Mouse (Mus musculus) T-helper 1 cell (primary cell): ENCODE measurements around the gene Sema4d.

Source experiments
- in situ Hi-C: fragments of 300-600 bp; cut with MboI, MseI; formaldehyde crosslinking; loops from one replicate; pipeline ENCODE4 v1.15.1; 2025; ENCODE audit warnings: high pct_unique_total_duplicates

Sema4d gene

GRCm38 (mm10) chr13:51793425-51793891 lies at the start of gene Sema4d:
TSS of gene Sema4d (minus strand) at chr13:51793747.
- in situ Hi-C loops = no loop called here

- in situ Hi-C loops = no loop called here
These were observed 49.8 kb upstream of the Sema4d start for GRCm38 (mm10) chr13:51843298-51843697.

GRCm38 (mm10) chr13:51842773-51843172 lies 49.2 kb upstream of the Sema4d start:
- in situ Hi-C loops = no loop called here

GRCm38 (mm10) chr13:51842191-51842590 lies 48.6 kb upstream of the Sema4d start:
- in situ Hi-C loops = no loop called here

GRCm38 (mm10) chr13:51841541-51842115 lies 48.1 kb upstream of the Sema4d start:
- in situ Hi-C loops = no loop called here

- in situ Hi-C loops = no loop called here
These were observed 47.2 kb upstream of the Sema4d start for GRCm38 (mm10) chr13:51840702-51841101.

GRCm38 (mm10) chr13:51839250-51840026 lies 45.9 kb upstream of the Sema4d start:
- in situ Hi-C loops = loop anchor here (5.0 to 10.0 kb wide), 3 partner anchors 383 to 783 kb away; partner anchors contain the start of gene Diras2

GRCm38 (mm10) chr13:51837402-51837801 lies 43.9 kb upstream of the Sema4d start:
- in situ Hi-C loops = loop anchor here (5.0 to 10.0 kb wide), 3 partner anchors 385 to 785 kb away; partner anchors contain the start of gene Diras2

GRCm38 (mm10) chr13:51835208-51835607 lies 41.7 kb upstream of the Sema4d start:
- in situ Hi-C loops = loop anchor here (5.0 to 10.0 kb wide), 3 partner anchors 387 to 787 kb away; partner anchors contain the start of gene Diras2

GRCm38 (mm10) chr13:51834520-51834919 lies 41.0 kb upstream of the Sema4d start:
- in situ Hi-C loops = loop anchor here (10.0 kb wide), 1 partner anchor 700 kb away; the partner anchor contains the start of gene Diras2

- in situ Hi-C loops = loop anchor here (10.0 kb wide), 1 partner anchor 701 kb away; the partner anchor contains the start of gene Diras2
These were observed 40.5 kb upstream of the Sema4d start for GRCm38 (mm10) chr13:51834024-51834423.

GRCm38 (mm10) chr13:51833611-51834010 lies 40.1 kb upstream of the Sema4d start:
- in situ Hi-C loops = loop anchor here (10.0 kb wide), 1 partner anchor 701 kb away; the partner anchor contains the start of gene Diras2

GRCm38 (mm10) chr13:51832491-51832890 lies 38.9 kb upstream of the Sema4d start:
- in situ Hi-C loops = loop anchor here (10.0 kb wide), 1 partner anchor 702 kb away; the partner anchor contains the start of gene Diras2

- in situ Hi-C loops = loop anchor here (10.0 kb wide), 1 partner anchor 704 kb away; the partner anchor contains the start of gene Diras2
These were observed 37.4 kb upstream of the Sema4d start for GRCm38 (mm10) chr13:51830744-51831450.

GRCm38 (mm10) chr13:51823822-51824495 lies 30.4 kb upstream of the Sema4d start:
- in situ Hi-C loops = no loop called here

- in situ Hi-C loops = no loop called here
These were observed 28.4 kb upstream of the Sema4d start for GRCm38 (mm10) chr13:51821988-51822387.

- in situ Hi-C loops = no loop called here
These were observed 25.8 kb upstream of the Sema4d start for GRCm38 (mm10) chr13:51819351-51819750.

GRCm38 (mm10) chr13:51818944-51819326 lies 25.4 kb upstream of the Sema4d start:
- in situ Hi-C loops = no loop called here

GRCm38 (mm10) chr13:51818170-51818943 lies 24.8 kb upstream of the Sema4d start:
- in situ Hi-C loops = no loop called here

GRCm38 (mm10) chr13:51816559-51817041 lies 23.1 kb upstream of the Sema4d start:
- in situ Hi-C loops = no loop called here
